Mouse (Mus musculus): ENCODE results near the gene Gm20708.

GRCm38 (mm10) chr11:117830401-117830800 lies 20.9 kb downstream of the Gm20708 start:
- TF ChIP-seq TAL1 (IDR thresholded peaks at IDR 0.05; ENCODE audit: low read length) (no peak), GATA1 (IDR thresholded peaks at IDR 0.05; ENCODE audit: low read length) (no peak)
